Mouse (Mus musculus): Measurements from ENCODE around the gene Grm7. TPM values are rescaled to one million over a fixed set of nuclear protein-coding genes. Genes with fewer than 3 reads are reported as not detected.

Grm7 gene
- polyA plus RNA-seq, 1 experiment from 2014 or later, result 4.4 TPM

- no peaks in the 10 kb centered on the region for H3K4me1 ChIP-seq
- no peak for ATAC-seq (ENCODE audit: low FRiP score, low read depth)
- no peak overlapping the region for H3K4me2 ChIP-seq (replicated peaks)
- H3K9me3 ChIP-seq, result no peaks in the 10 kb centered on the region
- H3K27ac ChIP-seq, result no peak overlapping the region
- H3K36me3 ChIP-seq, result no peaks in the 10 kb centered on the region
- H3K27me3 ChIP-seq, result no peaks in the 10 kb centered on the region
- no peak overlapping the region for H3K9ac ChIP-seq
- no peak overlapping the region for H3K4me3 ChIP-seq
- 54% methylated on average over 2 of the region's 2 CpGs for WGBS
These were observed 400.5 kb downstream of the Grm7 start for GRCm38 (mm10) chr6:111045896-111046295.

DNA sequence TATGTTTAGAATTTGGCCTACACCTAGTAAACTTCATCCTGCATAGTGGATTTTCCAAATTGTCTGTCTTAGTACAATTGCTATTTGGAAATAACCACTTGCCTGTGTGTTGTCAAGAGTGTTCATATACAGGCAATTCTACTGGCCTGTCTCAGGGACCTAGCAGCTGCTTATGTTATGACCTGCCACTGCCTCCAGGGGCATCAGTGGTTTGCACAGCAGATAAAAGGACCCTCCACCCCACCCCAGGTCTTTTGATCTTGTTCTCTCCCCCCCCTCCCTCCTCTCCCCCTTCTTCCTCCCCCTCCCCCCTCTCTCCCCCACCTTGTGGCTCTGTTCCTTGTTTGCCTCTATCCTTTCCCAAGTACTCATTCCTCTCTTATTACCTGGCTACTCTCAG is 403.9 kb downstream of the Grm7 start:
- no peak for ATAC-seq (ENCODE audit: low FRiP score, low read depth)
- Histone ChIP-seq H3K9me3 (no peaks in the 10 kb centered on the region), H3K27ac (no peak overlapping the region), H3K4me1 (no peaks in the 10 kb centered on the region), H3K4me2 (replicated peaks) (no peak overlapping the region), H3K36me3 (no peaks in the 10 kb centered on the region), H3K9ac (no peak overlapping the region), H3K27me3 (no peaks in the 10 kb centered on the region), H3K4me3 (no peak overlapping the region)

DNA sequence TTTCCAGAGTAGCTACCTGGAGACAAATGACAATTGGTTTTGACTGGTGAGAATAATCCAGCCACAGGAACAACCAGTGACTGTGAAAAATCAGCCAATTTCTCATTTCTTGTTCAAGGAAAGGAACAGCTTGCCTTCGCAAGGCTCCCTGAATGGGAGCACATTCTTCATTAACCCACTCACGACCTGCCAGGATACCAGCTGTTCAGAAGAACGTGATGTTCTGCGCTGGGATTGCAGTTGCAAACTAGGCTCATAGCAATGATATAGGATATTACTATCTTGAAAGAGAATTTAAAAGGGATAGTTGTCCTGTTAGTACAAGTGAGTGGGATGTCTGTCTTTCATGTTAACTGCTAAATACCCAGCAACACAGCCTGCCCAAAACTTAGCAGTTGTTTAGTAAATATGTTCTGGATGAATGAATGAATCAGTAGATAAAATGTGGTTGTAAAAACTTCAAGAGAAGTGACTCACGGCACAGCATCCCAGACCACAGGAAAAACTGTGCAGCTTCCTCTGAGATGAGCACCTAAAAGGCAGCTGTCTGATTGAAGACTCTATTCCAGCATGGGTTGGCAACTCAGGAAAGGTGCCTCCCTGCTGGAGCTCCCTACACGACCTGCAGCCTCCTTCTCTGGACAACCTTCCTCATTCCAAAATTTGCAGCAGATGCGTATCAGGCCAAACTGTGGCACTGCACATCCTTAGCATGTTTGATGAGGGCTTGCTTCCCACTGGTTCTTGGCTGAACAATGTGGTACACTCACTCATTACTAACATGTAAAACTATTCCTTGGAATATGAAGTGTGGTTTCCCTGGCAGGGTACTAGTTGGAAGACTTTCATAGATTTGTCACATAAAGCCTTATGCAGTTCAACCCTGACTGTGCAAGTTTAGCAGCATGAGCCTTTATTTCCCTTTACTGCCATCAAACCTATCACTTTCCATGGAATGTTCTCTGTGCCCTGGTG is 408.9 kb downstream of the Grm7 start:
- 72% methylated on average over 7 of the region's 7 CpGs for whole genome bisulfite sequencing

GRCm38 (mm10) chr6:111057798-111058197 is 412.4 kb downstream of the Grm7 start:
- no peaks in the 10 kb centered on the region for H3K4me1 ChIP-seq
- H3K27me3 ChIP-seq, result no peaks in the 10 kb centered on the region
- H3K4me2 ChIP-seq (replicated peaks), result no peak overlapping the region
- H3K9ac ChIP-seq, result no peak overlapping the region
- no peaks in the 10 kb centered on the region for H3K36me3 ChIP-seq
- no peak overlapping the region for H3K4me3 ChIP-seq
- H3K9me3 ChIP-seq, result no peaks in the 10 kb centered on the region
- no peak for ATAC-seq (ENCODE audit: low FRiP score, low read depth)
- H3K27ac ChIP-seq, result no peak overlapping the region
- 89% methylated on average over 3 of the region's 3 CpGs for WGBS

More for the DNA sequence above, 408.9 kb downstream of the Grm7 start:
- no peak for ATAC-seq (ENCODE audit: low FRiP score, low read depth)
- H3K4me2 ChIP-seq (replicated peaks), result no peak overlapping the region
- H3K9ac ChIP-seq, result no peak overlapping the region
- no peak overlapping the region for H3K27ac ChIP-seq
- H3K4me3 ChIP-seq, result no peak overlapping the region
- no peaks in the 10 kb centered on the region for H3K27me3 ChIP-seq
- no peaks in the 10 kb centered on the region for H3K4me1 ChIP-seq
- H3K9me3 ChIP-seq, result no peaks in the 10 kb centered on the region
- H3K36me3 ChIP-seq, result no peaks in the 10 kb centered on the region

GRCm38 (mm10) chr6:111060004-111060403 is 414.6 kb downstream of the Grm7 start:
- Histone ChIP-seq H3K4me2 (replicated peaks) (no peak overlapping the region), H3K4me3 (no peak overlapping the region), H3K9ac (no peak overlapping the region), H3K4me1 (no peaks in the 10 kb centered on the region), H3K27ac (no peak overlapping the region), H3K36me3 (no peaks in the 10 kb centered on the region), H3K9me3 (no peaks in the 10 kb centered on the region), H3K27me3 (no peaks in the 10 kb centered on the region)
- no peak for ATAC-seq (ENCODE audit: low FRiP score, low read depth)
- 80% methylated on average over 4 of the region's 4 CpGs for WGBS

GRCm38 (mm10) chr6:111084569-111084968 is 439.2 kb downstream of the Grm7 start:
- no peak overlapping the region for H3K4me2 ChIP-seq (replicated peaks)
- H3K4me3 ChIP-seq, result no peak overlapping the region
- no peaks in the 10 kb centered on the region for H3K36me3 ChIP-seq
- WGBS, result 77% methylated on average over 3 of the region's 3 CpGs
- no peak for ATAC-seq (ENCODE audit: low FRiP score, low read depth)
- no peak overlapping the region for H3K27ac ChIP-seq
- H3K4me1 ChIP-seq, result no peaks in the 10 kb centered on the region
- no peaks in the 10 kb centered on the region for H3K9me3 ChIP-seq
- no peak overlapping the region for H3K9ac ChIP-seq
- no peaks in the 10 kb centered on the region for H3K27me3 ChIP-seq

- no peak overlapping the region for H3K4me2 ChIP-seq (replicated peaks)
- no peaks in the 10 kb centered on the region for H3K4me1 ChIP-seq
- no peak for ATAC-seq (ENCODE audit: low FRiP score, low read depth)
- no peak overlapping the region for H3K4me3 ChIP-seq
- no peaks in the 10 kb centered on the region for H3K27me3 ChIP-seq
- 68% methylated on average over 1 of the region's 1 CpGs for WGBS
- no peak overlapping the region for H3K27ac ChIP-seq
- H3K36me3 ChIP-seq, result no peaks in the 10 kb centered on the region
- no peaks in the 10 kb centered on the region for H3K9me3 ChIP-seq
- H3K9ac ChIP-seq, result no peak overlapping the region
These were observed 449.4 kb downstream of the Grm7 start for GRCm38 (mm10) chr6:111094818-111095217.

- H3K36me3 ChIP-seq, result no peaks in the 10 kb centered on the region
- H3K27ac ChIP-seq, result no peak overlapping the region
- H3K27me3 ChIP-seq, result no peaks in the 10 kb centered on the region
- 67% methylated on average over 1 of the region's 1 CpGs for WGBS
- H3K4me2 ChIP-seq (replicated peaks), result no peak overlapping the region
- no peaks in the 10 kb centered on the region for H3K4me1 ChIP-seq
- H3K9me3 ChIP-seq, result no peaks in the 10 kb centered on the region
- H3K4me3 ChIP-seq, result no peak overlapping the region
- ATAC-seq (ENCODE audit: low FRiP score, low read depth), result no peak
- H3K9ac ChIP-seq, result no peak overlapping the region
These were observed 460.1 kb downstream of the Grm7 start for GRCm38 (mm10) chr6:111105485-111105884.

DNA sequence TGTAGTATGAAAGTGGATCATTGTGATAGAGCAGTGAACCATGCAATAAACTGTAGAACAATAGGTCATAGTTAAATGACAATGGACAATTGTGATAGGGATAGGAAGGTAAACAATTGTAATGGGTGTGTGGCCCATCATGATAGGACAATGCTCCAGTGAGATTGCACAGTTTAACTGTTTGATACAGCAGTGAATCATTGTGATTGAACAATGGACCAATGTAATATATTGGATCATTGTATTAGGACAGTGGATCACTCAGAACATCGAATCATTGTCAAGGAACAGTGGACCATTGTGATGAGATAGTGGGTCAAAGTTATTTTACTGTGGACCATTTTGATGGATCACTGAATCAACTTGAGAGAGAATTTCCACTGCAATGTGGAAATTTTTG is 515.7 kb downstream of the Grm7 start:
- H3K27ac ChIP-seq, result no peak overlapping the region
- H3K4me3 ChIP-seq, result no peak overlapping the region
- ATAC-seq (ENCODE audit: low FRiP score, low read depth), result no peak
- no peaks in the 10 kb centered on the region for H3K9me3 ChIP-seq
- no peaks in the 10 kb centered on the region for H3K27me3 ChIP-seq
- no peaks in the 10 kb centered on the region for H3K4me1 ChIP-seq
- WGBS, result 74% methylated on average over 1 of the region's 1 CpGs
- H3K9ac ChIP-seq, result no peak overlapping the region
- H3K4me2 ChIP-seq (replicated peaks), result no peak overlapping the region
- no peaks in the 10 kb centered on the region for H3K36me3 ChIP-seq

GRCm38 (mm10) chr6:111195333-111195732 is 550.0 kb downstream of the Grm7 start:
- WGBS, result 89% methylated on average over 3 of the region's 3 CpGs

GRCm38 (mm10) chr6:111221083-111221729 is 575.8 kb downstream of the Grm7 start:
- H3K4me3 ChIP-seq, result no peak overlapping the region
- no peak overlapping the region for H3K9ac ChIP-seq
- H3K27me3 ChIP-seq, result no peaks in the 10 kb centered on the region
- H3K27ac ChIP-seq, result no peak overlapping the region
- no peaks in the 10 kb centered on the region for H3K36me3 ChIP-seq
- H3K4me2 ChIP-seq (replicated peaks), result no peak overlapping the region
- H3K4me1 ChIP-seq, result no peaks in the 10 kb centered on the region
- 67% methylated on average over 6 of the region's 6 CpGs for WGBS
- no peaks in the 10 kb centered on the region for H3K9me3 ChIP-seq
- no peak for ATAC-seq (ENCODE audit: low FRiP score, low read depth)

More at GRCm38 (mm10) chr6:111195333-111195732, 550.0 kb downstream of the Grm7 start:
- ATAC-seq (ENCODE audit: low FRiP score, low read depth), result no peak
- Histone ChIP-seq H3K9me3 (no peaks in the 10 kb centered on the region), H3K27ac (no peak overlapping the region), H3K4me1 (no peaks in the 10 kb centered on the region), H3K27me3 (no peaks in the 10 kb centered on the region), H3K4me2 (replicated peaks) (no peak overlapping the region), H3K36me3 (no peaks in the 10 kb centered on the region), H3K4me3 (no peak overlapping the region), H3K9ac (no peak overlapping the region)

GRCm38 (mm10) chr6:111255215-111255614 is 609.8 kb downstream of the Grm7 start:
- Histone ChIP-seq H3K9ac (no peak overlapping the region), H3K4me2 (replicated peaks) (no peak overlapping the region), H3K4me3 (no peak overlapping the region), H3K4me1 (no peaks in the 10 kb centered on the region), H3K36me3 (no peaks in the 10 kb centered on the region), H3K9me3 (no peaks in the 10 kb centered on the region), H3K27me3 (no peaks in the 10 kb centered on the region), H3K27ac (no peak overlapping the region)
- WGBS, result 87% methylated on average over 5 of the region's 5 CpGs
- no peak for ATAC-seq (ENCODE audit: low FRiP score, low read depth)

Measured in limb, embryonic 13.5 days (tissue).